Mouse (Mus musculus): ENCODE results near the gene Nop2.

Nop2 gene

GRCm38 (mm10) chr6:125109371-125109770, 22.3 kb upstream of the Nop2 start:
- no peak for DNase-seq (ENCODE audit: low spot score)

DNA sequence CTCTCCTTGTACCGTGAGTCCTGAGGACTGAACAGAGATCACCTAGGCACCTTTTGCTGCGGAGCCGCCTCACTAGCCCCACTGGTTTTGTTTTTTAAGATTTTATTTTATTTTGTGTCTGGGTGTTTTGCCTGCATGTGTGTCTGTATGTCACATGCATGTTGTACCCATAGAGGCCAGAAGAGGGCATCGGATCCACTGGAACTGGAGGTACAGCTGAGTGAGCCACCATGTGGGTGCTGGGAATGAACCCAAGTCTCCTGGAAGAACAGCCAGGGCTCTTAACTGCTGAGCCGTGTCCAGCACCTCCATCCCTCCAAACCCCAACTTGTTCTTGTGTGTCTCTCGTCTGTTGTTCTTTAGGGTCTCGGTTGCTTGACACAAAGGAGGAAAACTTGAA, 20.8 kb upstream of the Nop2 start:
- DNase-seq (ENCODE audit: low spot score): peak; percentile 45

GRCm38 (mm10) chr6:125112553-125112952, 19.2 kb upstream of the Nop2 start:
- DNase-seq (ENCODE audit: low spot score): no peak

DNA sequence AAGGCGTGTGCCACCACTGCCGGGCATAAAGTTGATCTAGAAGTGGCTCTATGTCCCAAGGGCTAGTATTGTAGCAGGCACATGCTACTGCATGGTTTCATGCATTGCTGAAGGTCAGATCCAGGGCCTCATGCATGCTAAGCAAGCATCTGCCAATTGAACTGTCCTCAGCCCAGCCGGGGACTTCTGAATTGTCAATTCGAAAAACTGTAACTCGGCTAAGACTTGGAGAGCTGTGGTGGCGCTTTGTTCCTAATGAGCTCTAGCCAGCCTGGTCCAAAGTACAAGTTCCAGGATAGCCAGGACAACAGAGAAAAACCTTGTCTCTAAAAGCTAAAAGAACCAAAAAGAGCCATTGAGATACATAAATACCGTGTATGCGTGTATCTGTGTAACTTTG, 12.3 kb upstream of the Nop2 start:
- DNase-seq (ENCODE audit: low spot score): no peak

GRCm38 (mm10) chr6:125128724-125129123, 3.0 kb upstream of the Nop2 start:
- no peak for DNase-seq (ENCODE audit: low spot score)

- no peak for DNase-seq (ENCODE audit: low spot score)
These were observed 1.9 kb upstream of the Nop2 start for GRCm38 (mm10) chr6:125129710-125130402.

GRCm38 (mm10) chr6:125132470-125132869, 761 bp downstream of the Nop2 start:
- DNase-seq (ENCODE audit: low spot score): no peak

DNA sequence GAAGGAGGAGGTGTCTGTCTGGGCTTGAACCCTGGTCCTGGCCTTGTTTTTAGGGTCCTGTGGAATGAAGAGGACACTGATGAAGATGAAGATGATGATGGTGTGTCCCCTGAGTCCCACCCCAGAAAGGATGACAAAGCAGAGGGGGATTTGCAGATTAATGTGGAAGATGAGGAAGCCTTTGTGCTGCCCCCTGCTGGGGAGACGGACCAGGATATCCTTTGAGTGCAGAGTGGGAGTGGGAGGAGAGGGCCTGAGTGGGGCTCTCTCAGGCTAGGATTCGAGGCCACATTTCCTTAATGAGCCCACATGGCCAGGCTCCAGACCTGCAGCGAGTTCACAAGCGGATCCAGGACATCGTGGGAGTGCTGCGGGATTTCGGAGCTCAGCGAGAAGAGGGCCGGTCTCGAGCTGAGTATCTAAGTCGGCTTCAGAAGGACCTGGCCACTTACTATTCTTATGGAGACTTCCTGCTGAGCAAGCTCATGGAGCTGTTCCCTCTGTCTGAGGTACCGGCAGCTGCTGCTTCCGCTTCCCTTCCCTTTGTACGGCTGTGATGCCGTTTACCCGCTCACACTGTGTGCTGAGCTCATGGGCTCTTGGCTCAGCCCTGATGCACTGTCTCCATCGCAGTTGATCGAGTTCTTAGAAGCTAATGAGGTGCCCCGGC, 5.4 kb downstream of the Nop2 start:
- DNase-seq (ENCODE audit: low spot score): peak; percentile 62

- no peak for DNase-seq (ENCODE audit: low spot score)
These were observed 8.0 kb downstream of the Nop2 start for GRCm38 (mm10) chr6:125139747-125140146.

DNA sequence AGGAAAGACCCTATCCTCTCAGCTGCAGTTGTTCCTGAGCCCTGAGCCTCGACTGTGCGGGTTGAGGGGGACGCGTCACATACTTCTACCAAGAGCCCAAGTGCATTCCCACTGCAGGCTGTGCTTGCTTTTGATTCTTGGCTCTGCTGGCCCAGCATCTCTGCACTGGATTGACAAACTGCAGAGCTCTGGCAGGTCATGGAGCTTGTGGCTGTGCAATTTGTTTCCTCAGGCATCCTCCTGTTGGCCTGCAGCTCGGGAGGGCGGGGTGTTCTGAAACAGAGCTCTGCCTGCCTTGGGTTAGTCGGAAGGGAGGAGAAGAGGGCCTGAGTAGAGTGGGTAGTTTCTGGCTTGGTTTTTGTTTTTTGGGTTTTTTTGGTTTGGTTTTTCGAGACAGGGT, 10.7 kb downstream of the Nop2 start:
- DNase-seq (ENCODE audit: low spot score): no peak

- DNase-seq (ENCODE audit: low spot score): no peak
These were observed 11.4 kb downstream of the Nop2 start for GRCm38 (mm10) chr6:125143128-125143527.

DNA sequence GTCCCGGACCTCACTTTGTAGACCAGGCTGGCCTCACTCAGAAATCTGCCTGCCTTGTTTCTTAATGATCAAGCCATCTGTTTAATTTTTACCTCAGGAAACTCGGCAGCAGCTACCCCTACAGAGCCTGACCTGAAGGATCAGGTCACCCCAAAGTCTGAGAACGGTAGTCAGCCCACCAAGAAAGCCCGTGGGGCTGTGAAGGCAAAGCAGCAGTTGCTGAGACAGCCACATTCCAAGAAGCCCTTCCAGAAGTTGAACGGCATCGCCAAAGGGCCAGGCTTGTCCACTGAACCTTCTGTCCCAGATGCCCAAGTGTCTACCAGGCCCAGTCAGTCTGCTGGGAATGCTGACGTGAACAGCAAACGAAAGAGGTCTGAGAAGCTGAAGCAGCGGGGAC, 12.2 kb downstream of the Nop2 start:
- DNase-seq (ENCODE audit: low spot score): no peak

- peak; percentile 95 for DNase-seq (ENCODE audit: low spot score)
These were observed 13.3 kb downstream of the Nop2 start, which contains the start of gene Iffo1 for GRCm38 (mm10) chr6:125145001-125145400. Gene Iffo1, plus strand, starts transcription at chr6:125145241.

DNA sequence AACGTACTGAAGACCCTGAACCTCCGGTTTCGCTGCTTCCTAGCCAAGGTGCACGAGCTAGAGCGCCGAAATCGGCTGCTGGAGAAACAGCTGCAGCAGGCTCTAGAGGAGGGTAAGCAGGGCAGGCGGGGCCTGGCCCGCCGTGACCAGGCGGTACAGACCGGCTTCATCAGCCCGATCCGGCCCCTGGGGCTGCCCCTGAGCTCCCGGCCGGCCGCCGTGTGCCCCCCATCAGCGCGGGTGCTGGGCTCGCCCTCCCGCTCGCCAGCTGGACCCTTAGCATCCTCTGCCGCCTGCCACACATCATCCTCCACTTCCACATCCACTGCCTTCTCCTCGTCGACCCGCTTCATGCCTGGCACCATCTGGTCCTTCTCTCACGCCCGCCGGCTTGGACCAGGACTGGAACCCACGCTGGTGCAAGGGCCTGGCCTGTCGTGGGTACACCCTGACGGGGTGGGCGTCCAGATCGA, 13.8 kb downstream of the Nop2 start:
- no peak for DNase-seq (ENCODE audit: low spot score)

DNA sequence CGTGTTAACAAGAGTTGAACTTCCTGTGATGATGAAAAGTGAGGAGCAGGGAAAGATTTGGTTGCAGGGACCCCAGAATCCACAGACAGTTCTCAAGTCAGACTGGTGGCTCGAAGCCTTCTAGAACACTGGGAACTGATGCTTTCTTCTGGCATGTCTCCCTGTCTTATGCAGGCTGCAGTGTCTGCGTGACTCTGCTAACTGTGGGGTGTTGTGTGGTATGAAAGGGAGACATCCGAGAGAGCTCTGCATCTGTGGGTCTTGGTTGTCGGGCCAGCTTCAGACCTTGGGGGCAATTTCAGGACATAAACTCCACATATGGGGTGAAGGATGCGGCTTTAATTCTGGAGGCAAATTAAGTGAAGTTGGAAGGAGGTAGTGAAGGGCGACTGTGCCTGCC, 14.4 kb downstream of the Nop2 start:
- DNase-seq (ENCODE audit: low spot score): no peak

- no peak for DNase-seq (ENCODE audit: low spot score)
These were observed 15.1 kb downstream of the Nop2 start for GRCm38 (mm10) chr6:125146797-125147196.

DNA sequence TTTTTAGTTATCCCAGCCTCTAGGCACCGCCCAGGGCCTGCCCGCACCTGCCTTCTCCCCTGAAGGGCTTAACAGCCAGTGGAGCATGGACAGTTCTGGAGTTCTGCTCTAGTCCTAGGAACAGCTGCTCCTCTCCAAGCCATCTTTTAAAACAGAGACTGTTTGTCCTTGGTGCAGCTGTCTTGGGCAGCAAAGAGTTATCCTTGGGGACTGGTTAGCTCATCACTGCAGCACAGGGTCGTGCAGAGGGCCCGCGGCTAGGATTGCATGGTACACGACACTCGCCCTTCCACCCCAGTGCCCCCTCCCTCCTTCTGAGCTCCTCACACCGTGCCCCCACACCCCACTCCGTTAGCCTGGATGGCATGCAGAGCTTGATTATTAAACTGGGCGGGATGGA, 15.6 kb downstream of the Nop2 start:
- DNase-seq (ENCODE audit: low spot score): no peak

DNA sequence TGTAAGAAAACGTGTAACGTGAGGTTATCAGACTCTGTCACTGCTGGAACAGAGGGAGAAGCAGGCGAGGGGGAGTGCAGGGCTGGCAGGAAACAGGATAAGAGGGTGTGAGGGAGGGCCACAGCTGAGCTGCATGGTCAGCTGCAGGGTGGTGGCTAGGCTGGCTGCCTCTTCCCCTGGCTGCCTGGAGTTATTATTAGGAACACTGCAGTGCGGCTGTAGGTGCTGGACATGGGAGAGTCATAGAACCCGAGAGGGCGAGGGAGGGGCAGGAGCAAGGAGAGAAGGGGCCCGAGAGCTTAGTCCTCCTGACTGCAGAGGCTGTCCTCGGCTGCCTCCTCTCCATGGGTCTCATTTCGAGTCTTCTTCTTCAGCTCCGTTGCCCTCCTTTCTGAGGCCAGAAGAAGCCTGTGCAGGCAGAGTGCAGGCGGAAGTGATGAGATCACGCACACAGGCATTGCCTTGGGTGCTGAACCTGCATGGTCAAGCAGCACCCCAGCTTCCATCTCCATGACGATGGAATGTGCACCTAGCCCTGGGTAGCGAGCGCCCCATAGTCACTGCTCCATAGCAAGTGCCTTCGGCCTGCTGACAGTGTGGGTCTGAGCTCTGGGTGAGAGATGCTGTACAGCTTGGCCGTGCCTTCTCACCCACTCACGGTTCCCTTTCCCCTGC, 16.7 kb downstream of the Nop2 start:
- DNase-seq (ENCODE audit: low spot score): peak; percentile 71

- DNase-seq (ENCODE audit: low spot score): peak; percentile 75
These were observed 17.3 kb downstream of the Nop2 start for GRCm38 (mm10) chr6:125148926-125149568.

DNA sequence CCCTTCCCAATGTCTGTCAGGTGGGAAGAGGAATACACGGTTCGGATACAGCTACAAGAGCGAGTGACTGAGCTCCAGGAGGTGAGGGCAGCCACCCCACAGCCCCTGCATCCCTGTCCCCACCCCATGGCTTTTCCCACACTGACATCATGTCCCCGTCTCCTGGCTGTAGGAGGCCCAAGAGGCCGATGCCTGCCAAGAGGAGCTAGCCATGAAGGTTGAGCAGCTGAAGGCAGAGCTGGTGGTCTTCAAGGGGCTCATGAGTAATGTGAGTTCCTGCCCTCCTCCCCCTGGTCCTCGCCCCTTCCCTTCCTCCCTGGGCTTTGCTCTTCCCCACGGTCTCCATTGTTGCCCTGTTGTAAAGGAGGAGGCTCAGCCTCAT, 17.9 kb downstream of the Nop2 start:
- DNase-seq (ENCODE audit: low spot score): no peak

DNA sequence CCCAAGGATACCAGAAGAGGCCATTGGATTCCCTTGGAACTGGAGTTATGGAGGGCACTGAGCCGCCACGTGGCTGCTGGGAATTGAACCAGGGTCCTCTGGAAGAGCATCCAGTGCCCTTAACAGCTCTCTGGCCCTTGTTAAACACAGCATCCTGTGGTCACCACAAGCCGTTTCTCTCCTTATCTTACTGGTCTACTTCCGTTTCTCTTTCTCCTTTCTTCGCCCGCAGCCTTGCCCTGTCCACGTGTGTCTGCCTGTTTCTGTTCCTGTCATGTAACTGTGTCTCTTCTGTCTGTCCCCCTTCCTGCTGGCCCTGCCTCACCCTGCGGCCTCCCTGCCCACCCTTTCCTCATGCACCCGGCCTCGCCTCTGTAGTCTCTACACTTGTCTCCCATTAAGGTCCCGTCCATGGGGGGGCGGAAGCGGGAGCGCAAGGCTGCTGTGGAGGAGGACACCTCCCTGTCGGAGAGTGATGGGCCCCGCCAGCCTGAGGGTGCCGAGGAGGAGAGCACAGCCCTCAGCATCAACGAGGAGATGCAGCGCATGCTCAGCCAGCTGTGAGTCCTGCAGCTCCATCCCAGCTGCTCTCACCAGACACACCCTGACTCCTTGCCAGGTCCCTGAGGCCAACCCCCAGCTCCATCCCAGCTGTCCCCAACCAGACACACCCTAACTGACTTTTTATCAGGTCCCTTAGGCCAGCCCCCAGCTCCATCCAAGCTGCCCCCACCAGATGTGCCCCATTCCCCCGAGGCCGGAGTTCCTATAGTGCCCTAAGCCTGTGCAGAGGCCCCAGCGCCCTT, 20.7 kb downstream of the Nop2 start:
- DNase-seq (ENCODE audit: low spot score): no peak

GRCm38 (mm10) chr6:125153018-125153389, 21.3 kb downstream of the Nop2 start:
- no peak for DNase-seq (ENCODE audit: low spot score)

All from layer of hippocampus, adult 11-12 months (tissue).